Mouse (Mus musculus) gastrocnemius, postnatal 25 days (tissue): ENCODE data around the gene Uap1l1. TPM values are rescaled to one million over a fixed set of nuclear protein-coding genes. Genes with fewer than 3 reads are reported as not detected.
A peak's percentile ranks its signal among the peaks of the same experiment; 100 is the strongest.
"Not testable (repeated sequence)": the region's sequence is repeated elsewhere in the genome, so short reads cannot be mapped to it uniquely, and the experiment has no call there.

ENCODE experiments used
- DNase-seq: peaks from one replicate; pipeline ENCODE4 v3.0.0; 2022
- long read RNA-seq, 2 experiments: library from polyadenylated mRNA; stranded (forward); transcript quantifications; one replicate each; pipeline ENCODE4 v2.0.0; 2021
- total RNA-seq, 2 experiments: library from RNA; stranded (reverse); gene quantifications; 1 replicate in 1 of 2; 2 replicates in 1 of 2; pipeline ENCODE4 v1.2.3; 2021

The Uap1l1 gene
- 1 to 10 TPM; 2.8 to 4.6 TPM for total RNA-seq
- long read RNA-seq, experiment 1, transcript Uap1l1-201 (9 exons, 3,349 nt) = major isoform, 5 of 8 reads
- long read RNA-seq, experiment 1, partial matches to known transcripts = 0 of 8 reads
- long read RNA-seq, experiment 1, other reads (novel, unspliced or antisense) = 3 of 8 reads
- long read RNA-seq, experiment 2, partial matches to known transcripts = 2 of 6 reads
- long read RNA-seq, experiment 2, other reads (novel, unspliced or antisense) = 2 of 6 reads

DNA sequence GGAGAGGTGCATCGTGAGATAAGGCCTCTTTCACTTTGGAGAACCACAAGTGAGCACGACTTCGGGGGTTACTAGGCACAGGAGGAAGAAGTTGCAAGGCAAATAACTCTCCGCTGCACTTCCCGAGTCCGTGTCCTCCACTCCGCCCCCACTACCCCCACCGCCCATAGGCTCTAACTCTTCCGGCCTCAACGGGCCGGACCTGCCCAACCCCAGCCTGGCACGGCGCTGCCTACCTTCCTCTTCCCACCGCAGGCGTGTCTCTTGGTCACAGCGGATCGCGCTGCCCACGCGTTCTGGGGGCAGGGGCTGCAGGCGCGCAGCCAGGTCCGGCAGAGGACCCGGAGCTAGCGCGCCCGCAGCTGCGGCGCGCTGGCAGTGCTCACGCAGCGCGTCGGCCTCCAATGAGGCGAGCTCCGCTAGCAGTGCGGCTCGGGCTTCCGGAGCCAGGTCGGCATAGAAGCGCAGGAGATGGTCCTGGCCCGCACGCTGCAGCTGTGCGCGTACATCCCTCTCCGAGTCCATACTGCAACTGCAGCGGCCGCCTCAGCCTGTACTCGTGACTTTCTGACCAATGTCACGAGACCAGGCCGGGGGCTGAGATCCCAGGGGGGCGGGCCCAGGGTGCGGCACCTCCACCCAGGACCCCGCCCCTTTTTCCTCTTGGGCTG lies at the start of gene Uap1l1:
TSS of gene Uap1l1 (minus strand) at position 592 of the 671 bp plus-strand sequence.
- peak; percentile 86 for DNase-seq

GRCm38 (mm10) chr2:25413436-25413835 lies 48.0 kb upstream of the Uap1l1 start:
- not testable (repeated sequence) for DNase-seq

DNA sequence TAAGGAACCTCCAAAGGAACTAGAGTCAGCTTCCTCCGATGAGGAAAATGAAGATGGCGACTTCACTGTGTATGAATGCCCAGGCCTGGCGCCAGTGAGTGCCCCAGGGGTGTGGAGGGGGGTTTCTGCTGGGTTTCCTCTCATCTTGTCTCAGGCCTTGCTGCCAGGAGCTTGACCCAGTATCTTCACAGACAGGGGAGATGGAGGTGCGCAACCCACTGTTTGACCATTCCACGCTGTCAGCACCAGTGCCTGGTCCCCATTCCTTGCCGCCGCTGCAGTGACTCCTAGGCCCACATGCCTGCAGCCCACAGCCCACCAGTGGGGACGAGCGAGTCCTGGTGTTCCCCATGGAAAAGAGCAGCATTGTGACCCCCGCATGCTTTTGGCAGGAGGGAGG lies 43.4 kb upstream of the Uap1l1 start:
- DNase-seq = no peak

GRCm38 (mm10) chr2:25403994-25404393 lies 38.5 kb upstream of the Uap1l1 start:
- no peak for DNase-seq

DNA sequence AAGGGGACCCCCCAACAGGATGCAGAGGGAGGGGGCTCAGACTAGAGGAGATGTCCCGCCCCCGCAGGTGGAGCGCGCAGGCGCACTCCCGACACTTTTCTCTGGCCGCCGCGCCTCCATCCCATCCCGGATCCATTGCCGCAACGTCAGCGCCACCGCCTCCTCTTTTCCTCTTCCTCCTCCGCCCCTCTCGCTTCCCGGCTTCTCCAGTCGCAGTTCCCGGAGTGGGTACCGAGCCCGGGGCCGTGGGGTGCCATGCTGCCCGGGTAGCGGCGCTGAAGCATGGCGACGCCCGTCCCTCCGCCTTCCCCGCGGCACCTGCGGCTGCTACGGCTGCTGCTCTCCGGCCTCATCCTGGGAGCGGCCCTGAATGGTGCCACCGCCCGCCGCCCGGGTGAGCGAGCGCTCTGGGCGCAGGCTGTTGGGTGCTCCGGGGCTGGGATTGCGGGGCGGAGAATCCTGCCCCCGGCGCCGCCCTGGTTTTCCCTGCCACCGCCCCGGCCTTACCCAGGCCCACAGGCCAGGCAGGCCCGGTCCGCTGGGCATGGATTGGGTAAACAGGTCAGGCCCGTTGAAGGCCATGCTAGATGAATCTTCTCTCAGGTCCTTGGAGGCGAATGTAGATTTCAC lies 37.6 kb upstream of the Uap1l1 start:
- DNase-seq = peak; percentile 64

DNA sequence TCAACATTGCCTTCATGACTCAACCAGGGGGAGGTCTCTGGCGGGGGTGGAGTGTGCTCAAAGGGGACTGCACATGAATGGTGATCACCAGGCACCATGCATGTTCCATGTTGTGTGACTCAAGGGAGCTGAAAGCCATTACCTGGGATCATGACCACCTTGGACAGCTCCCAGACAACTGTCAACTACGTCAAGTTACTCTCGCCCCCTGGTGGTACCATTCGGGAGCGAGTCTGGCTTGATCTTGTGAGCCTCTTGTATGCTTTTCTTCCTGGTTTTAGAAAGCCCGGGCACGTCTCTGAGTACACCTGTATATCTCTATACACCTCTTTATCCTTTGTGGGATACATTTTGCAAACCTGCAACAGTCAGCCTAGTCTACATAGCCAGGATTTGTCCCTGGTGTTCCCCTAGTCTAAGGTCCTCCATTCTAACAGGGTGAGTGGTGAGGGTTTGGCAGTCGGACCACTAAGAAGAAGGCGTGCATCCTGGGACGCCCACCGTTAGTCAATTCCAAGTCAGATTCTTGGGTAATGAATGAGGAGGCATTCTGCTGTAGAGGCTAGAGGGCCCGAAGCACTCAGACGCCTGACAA lies 37.0 kb upstream of the Uap1l1 start:
- DNase-seq = no peak

DNA sequence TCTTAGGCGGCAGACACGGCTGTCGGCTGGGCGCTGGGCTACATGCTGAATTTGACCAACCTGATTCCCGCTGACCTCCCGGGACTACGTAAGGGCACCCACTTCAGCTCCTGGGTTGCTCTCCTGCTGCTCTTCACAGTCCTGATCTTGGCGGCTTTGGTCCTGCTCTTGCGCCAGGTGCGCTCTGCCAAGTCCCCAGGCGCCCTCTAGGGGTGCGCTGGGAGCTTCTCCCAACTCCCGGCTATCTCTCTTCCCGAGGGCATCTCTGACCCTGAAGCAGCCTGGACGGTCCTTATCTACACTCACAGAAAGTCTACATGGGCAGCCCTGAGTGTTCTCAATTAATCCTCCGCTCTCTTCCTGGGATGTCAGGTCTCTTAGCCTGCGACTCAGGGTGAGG lies 35.3 kb upstream of the Uap1l1 start:
- peak; percentile 65 for DNase-seq

- DNase-seq = peak; percentile 79
Observed at GRCm38 (mm10) chr2:25400291-25400690, 34.8 kb upstream of the Uap1l1 start.

DNA sequence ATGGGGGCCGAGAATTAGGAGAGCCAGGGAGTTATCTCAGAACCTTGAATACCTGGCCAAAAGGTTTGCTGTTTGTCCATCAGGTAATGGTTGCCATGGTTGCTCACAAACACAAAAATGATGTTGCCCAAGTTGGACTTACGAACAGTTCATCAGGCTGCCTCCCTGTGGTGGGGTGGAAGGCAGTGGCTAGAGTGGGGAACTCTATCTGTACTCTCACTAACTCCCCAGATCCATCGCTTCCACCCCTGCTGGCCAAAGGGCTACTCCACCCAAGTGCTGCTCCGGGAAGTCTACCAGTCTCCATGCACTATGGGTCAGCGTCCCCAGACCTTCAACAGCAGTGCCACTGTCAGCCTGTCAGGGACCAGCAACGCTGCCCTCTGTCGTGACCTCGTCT lies 33.6 kb upstream of the Uap1l1 start, which contains the start of gene Npdc1:
TSS of gene Npdc1 (plus strand) at position 301 of the 400 bp plus-strand sequence.
- no peak for DNase-seq

GRCm38 (mm10) chr2:25398065-25398464 lies 32.6 kb upstream of the Uap1l1 start:
- DNase-seq = no peak

DNA sequence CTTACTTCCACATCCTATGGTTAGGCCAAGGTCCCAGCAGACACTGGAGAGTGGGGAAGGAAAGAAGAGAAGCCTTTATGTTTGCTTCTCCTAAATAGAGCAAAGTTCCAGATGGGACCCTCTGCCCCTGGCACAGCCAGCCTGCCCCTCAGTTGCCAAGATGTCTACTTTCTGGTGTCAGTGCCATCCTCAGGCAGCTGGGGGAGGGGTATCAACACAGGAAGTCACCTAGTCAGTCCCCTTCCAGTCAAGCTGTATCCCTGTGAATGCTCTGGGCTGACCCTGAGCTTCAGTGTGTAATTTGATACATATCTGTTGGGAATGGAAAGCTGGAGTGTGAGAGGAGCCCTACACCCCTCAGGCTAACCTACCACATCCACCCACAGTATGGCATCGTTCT lies 31.5 kb upstream of the Uap1l1 start:
- DNase-seq = no peak

GRCm38 (mm10) chr2:25396597-25396983 lies 31.1 kb upstream of the Uap1l1 start:
- DNase-seq = peak; percentile 47

DNA sequence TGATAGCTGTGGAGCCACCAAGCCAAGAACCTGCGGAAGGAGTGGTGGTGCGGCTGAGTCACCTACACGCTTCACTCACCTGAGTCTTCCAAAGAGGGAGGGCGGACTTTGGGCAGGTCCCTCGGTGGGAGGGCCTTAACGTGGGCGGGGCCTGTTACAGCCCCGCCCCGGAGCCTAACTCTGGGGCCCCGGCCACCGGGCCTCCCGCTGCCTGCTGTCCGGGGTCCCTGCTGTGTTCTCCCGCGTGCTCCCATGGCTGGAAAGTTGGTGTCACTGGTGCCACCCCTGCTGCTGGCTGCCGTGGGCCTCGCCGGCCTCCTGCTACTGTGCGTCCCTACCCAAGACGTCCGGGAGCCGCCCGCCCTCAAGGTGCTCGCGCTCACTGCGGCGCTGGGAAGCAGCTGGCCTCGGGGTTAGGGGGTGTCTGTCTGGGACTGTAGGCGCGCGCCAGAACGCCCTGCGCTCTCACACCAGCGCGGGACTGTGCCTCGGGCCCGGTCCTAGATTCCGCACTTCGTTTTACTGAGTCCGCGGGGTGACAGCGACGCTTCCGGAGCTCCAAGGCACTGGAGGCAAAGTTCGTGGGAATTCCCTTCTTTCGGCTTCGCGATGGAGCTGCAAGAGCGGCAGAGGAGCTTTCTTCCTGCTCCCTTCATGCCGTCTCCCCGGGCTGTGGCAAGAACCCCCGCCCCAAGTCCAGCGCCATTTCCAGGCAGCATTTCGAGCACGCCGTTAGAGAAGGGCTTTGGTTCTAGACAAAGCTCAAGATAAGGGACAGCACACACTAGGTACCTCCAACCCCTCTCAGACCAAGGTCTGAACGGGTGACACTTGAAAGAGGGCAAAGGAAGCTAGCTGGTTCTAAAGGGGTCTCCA lies 30.5 kb upstream of the Uap1l1 start, which contains the start of gene Entpd2:
TSS of gene Entpd2 (plus strand) at position 154 of the 876 bp plus-strand sequence.
- peak; percentile 48 for DNase-seq

DNA sequence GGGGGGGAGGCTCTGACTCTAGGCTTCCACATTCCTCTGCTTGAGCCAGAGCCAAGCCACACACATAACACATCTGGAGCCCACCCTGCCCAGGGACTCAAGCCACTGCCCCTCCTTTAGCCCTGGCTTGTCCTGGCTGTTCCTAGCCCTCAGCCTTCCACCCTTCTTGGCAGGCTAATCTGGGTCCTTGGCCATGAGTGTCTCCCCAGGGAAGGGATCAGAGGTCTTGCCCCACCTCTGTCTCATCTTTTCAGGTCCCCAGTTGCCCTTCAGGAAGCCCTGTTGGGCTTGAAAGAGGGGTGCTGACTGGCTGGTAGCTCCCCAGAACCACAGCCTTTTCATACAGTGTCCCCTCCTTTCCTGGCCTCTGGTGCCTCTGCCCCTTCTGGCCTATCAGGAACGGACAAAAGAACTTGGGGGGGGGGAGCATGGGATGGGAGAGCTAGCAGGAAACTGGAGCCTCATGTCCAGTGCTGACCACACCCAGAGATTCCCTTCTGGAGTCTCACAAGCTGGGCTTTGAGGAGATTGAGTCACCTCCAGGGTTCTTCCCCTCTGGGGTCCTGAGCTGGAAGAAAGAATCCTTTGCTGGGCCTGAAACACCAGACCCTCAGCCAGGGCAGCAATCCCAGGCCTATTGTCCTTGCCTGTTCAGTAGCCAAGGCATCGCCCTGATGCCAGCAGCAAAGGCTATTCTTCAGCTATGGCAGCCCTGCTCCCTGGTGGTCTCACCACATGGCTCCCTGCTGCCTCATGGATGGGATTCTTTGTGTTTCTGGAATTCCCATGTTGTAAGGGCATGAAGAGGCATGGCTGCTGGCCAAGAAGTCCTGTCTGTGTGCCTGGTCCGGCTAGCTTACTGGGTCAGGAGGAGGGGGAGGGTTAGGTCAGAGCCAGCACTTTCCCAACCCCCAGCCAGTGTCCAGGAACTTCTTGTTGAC lies 29.1 kb upstream of the Uap1l1 start:
- DNase-seq = peak; percentile 72

GRCm38 (mm10) chr2:25391266-25391665 lies 25.8 kb upstream of the Uap1l1 start:
- no peak for DNase-seq

GRCm38 (mm10) chr2:25384492-25384891 lies 19.0 kb upstream of the Uap1l1 start:
- DNase-seq = no peak

DNA sequence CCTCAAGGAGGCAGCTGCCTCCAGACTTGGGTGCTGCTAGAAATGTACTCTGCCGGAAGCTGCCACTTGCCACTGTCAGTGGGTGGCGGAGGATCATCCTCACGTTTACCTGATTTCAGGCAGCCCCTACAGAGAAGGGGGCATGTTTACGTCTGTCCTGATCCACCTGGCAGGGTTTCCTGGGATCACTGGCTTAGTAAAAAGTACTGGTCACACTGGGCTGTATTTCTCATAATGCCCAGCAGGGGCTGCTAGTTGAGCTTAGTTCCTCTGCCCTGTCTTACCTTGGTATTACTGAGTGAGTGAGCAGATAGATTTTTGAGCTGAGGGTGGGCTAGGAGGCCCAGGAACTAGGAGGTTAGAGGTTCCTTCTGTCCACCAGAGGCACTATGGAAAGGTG lies 11.1 kb upstream of the Uap1l1 start:
- DNase-seq = no peak

DNA sequence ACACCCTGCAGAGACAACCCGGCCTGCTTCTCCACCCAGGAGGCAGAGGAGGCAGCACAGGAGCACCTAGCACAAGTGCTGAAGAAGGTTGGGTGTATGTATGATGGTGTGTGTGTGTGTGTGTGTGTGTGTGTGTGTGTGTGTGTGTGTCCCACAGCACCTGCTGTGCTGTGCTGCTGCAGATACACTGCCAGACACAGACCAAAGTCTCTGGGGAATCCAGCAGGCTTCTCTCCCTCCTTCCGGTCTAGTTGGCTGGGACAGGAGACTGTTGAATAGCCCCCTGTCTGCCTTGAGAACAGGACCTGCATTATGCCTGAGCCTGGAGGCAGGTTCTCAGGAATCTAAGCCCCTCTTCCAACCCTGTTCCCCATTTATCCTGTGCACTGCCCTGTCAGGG lies 7.9 kb upstream of the Uap1l1 start:
- DNase-seq = no peak

DNA sequence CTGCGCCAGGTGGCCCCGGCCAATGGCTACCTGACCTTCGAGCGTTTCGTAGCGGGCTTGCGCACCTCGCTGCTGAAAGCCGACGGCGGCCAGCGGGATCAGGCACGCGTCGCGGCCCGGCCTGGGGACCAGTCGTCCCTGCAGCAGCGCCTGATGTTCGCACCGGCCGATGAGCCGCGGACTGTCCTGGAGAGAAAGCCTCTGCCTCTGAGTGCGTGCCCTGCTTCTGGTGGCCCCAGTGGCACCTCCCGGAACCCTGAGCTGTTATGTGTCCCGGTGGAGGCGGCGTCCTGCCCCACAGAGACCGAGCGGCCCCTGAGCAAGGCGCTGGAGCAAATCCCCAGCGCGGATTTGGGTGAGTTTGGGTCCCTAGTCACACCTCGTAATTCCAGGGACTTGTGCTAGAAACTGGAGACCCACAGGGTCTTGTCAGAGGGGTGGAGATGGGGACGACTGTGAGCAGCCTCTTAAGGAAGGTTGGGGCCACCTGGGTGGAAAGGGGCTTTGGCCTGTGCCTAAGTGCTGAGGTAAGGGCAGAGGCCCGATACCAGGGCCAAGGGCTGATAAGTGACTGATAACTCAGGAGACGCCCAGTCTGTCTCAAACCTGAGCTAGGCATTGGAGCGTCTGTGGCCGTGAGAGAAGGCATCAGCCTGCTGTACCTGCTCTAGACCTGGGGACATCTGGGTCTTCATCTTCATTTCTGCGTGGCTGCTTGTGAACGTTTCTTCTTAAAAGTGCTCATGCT lies 7.3 kb upstream of the Uap1l1 start:
- no peak for DNase-seq
